Mouse (Mus musculus) heart, postnatal 0 days (tissue): Measurements from ENCODE around the gene Trim26. TPM values are rescaled to one million over a fixed set of nuclear protein-coding genes. Genes with fewer than 3 reads are reported as not detected.

ENCODE experiments used
- ATAC-seq: fragments of 200-750 bp; cut with Nextera tagmentation; 2 replicates; pipeline ENCODE4 v1.8.0; 2017; ENCODE audit warnings: low read depth, moderate number of reproducible peaks, moderate library complexity; ENCODE audit not compliant: insufficient read depth
- DNase-seq: peaks from one replicate; pipeline ENCODE4 v3.0.0-alpha.2; 2016; ENCODE audit warnings: low spot score
- H3K27ac ChIP-seq: fragments of 300-500 bp; sonication (generic); 2 replicates; pipeline ENCODE4 v1.5.1; 2014; ENCODE audit warnings: low read depth, mild to moderate bottlenecking
- H3K27me3 ChIP-seq: fragments of 300-500 bp; sonication (generic); 2 replicates; pipeline ENCODE4 v1.6.1; 2014; ENCODE audit warnings: low read length, mixed read lengths; ENCODE audit not compliant: control insufficient read depth, insufficient read depth
- H3K36me3 ChIP-seq: fragments of 300-500 bp; sonication (generic); replicated peaks from 2 replicates; pipeline ENCODE4 v1.6.1; 2014; ENCODE audit warnings: low read length, mixed read lengths; ENCODE audit not compliant: control insufficient read depth, insufficient read depth
- H3K4me1 ChIP-seq: fragments of 300-500 bp; sonication (generic); 2 replicates; pipeline ENCODE4 v1.6.1; 2014; ENCODE audit warnings: antibody characterized with exemption; ENCODE audit not compliant: control insufficient read depth, insufficient read depth
- H3K4me2 ChIP-seq: fragments of 300-500 bp; sonication (generic); 2 replicates; pipeline ENCODE4 v1.6.1; 2014; ENCODE audit warnings: low read depth, mild to moderate bottlenecking, low read length, moderate library complexity
- H3K4me3 ChIP-seq: fragments of 300-500 bp; sonication (generic); 2 replicates; pipeline ENCODE4 v1.5.1; 2014; ENCODE audit warnings: low read depth, low read length
- H3K9ac ChIP-seq: fragments of 300-500 bp; sonication (generic); replicated peaks from 2 replicates; pipeline ENCODE4 v1.6.1; 2014; ENCODE audit warnings: low read depth, low read length, mixed read lengths
- H3K9me3 ChIP-seq: fragments of 300-500 bp; sonication (generic); replicated peaks from 2 replicates; pipeline ENCODE4 v1.6.1; 2016; ENCODE audit warnings: low read length; ENCODE audit not compliant: control insufficient read depth
- CTCF ChIP-seq: IDR thresholded peaks from 2 replicates; pipeline ENCODE4 v1.5.1; 2016; ENCODE audit warnings: antibody characterized with exemption, control low read depth, low read depth
- EP300 ChIP-seq: IDR thresholded peaks from 2 replicates; pipeline ENCODE4 v1.6.1; 2016; ENCODE audit warnings: antibody characterized with exemption, low read depth
- WGBS: fragments of 180-500 bp; shearing (Covaris S2); extraction: QIAGEN DNeasy Blood & Tissue Kit; methylation state at CpG from one replicate; pipeline ENCODE4 v1.1.7; 2014; 5-methylcytosine and 5-hydroxymethylcytosine counted together
- polyA plus RNA-seq: library from polyadenylated mRNA; unstranded; fragments of >200 nt; fragmentation: Nextera tagmentation; extraction: Ambion mirVana; gene quantifications from 2 replicates; pipeline ENCODE4 v1.2.1, GENCODE M21; 2015
- total RNA-seq: library from RNA; depleted of rRNA; stranded (reverse); fragments of >200 nt; gene quantifications from 2 replicates; pipeline ENCODE4 v1.2.3, GENCODE M21; 2014; ENCODE audit warnings: low replicate concordance

Trim26 gene
- total and polyA plus RNA-seq, 2 experiments from 2014 or later, result 13.8 to 14.0 TPM

GRCm38 (mm10) chr17:36832694-36833093 lies 4.2 kb upstream of the Trim26 start:
- H3K9ac ChIP-seq, result no peak overlapping the region
- WGBS, result 47% methylated on average over 4 of the region's 4 CpGs
- TF ChIP-seq EP300 (no peak), CTCF (no peak)
- peaks cover 8% of the 10 kb centered on the region for H3K4me1 ChIP-seq
- DNase-seq (no peak), ATAC-seq (no peak)
- H3K27ac ChIP-seq, result no peak overlapping the region
- H3K4me2 ChIP-seq, result no peak overlapping the region
- no peaks in the 10 kb centered on the region for H3K36me3 ChIP-seq
- H3K27me3 ChIP-seq, result no peaks in the 10 kb centered on the region
- no peaks in the 10 kb centered on the region for H3K9me3 ChIP-seq
- no peak overlapping the region for H3K4me3 ChIP-seq

- 0 out of 2 replicates have a peak overlapping the region, but pooled peaks have one; percentile 26 for H3K9ac ChIP-seq
- WGBS, result 34% methylated on average over 12 of the region's 12 CpGs
- no peaks in the 10 kb centered on the region for H3K27me3 ChIP-seq
- peak; percentile 54 for DNase-seq
- H3K27ac ChIP-seq, result peak overlapping the region; percentile 93
- H3K4me3 ChIP-seq, result peak overlapping the region; percentile 69
- TF ChIP-seq EP300 (no peak), CTCF (peak; percentile 17)
- ATAC-seq, result no peak
- no peaks in the 10 kb centered on the region for H3K9me3 ChIP-seq
- peaks cover 8% of the 10 kb centered on the region for H3K4me1 ChIP-seq
- H3K4me2 ChIP-seq, result peak overlapping the region; percentile 69
- H3K36me3 ChIP-seq, result 0 out of 2 replicates have a peak, but pooled peaks cover 9% of the 10 kb centered on the region
Measured at GRCm38 (mm10) chr17:36835591-36836426, 1.1 kb upstream of the Trim26 start.

- Histone ChIP-seq H3K27ac (peak overlapping the region; percentile 93), H3K36me3 (0 out of 2 replicates have a peak, but pooled peaks cover 9% of the 10 kb centered on the region), H3K9me3 (no peaks in the 10 kb centered on the region), H3K4me1 (peaks cover 8% of the 10 kb centered on the region), H3K4me2 (peak overlapping the region; percentile 69), H3K4me3 (peak overlapping the region; percentile 69), H3K27me3 (no peaks in the 10 kb centered on the region), H3K9ac (peak overlapping the region; percentile 72)
- 17% methylated on average over 3 of the region's 3 CpGs for WGBS
- TF ChIP-seq EP300, result no peak
- TF ChIP-seq CTCF, result no peak
- ATAC-seq (no peak), DNase-seq (no peak)
Measured at GRCm38 (mm10) chr17:36836427-36836812, 514 bp upstream of the Trim26 start.

- Histone ChIP-seq H3K9ac (no peak overlapping the region), H3K27me3 (no peaks in the 10 kb centered on the region), H3K9me3 (no peaks in the 10 kb centered on the region), H3K4me3 (no peak overlapping the region), H3K27ac (no peak overlapping the region), H3K4me1 (peaks cover 12% of the 10 kb centered on the region), H3K4me2 (no peak overlapping the region), H3K36me3 (peaks cover 15% of the 10 kb centered on the region; the same call in 1 of the 2 replicates)
- TF ChIP-seq EP300 (no peak), CTCF (no peak)
- DNase-seq, result no peak
- ATAC-seq, result no peak
- WGBS, result 79% methylated on average over 5 of the region's 5 CpGs
Measured at GRCm38 (mm10) chr17:36839001-36839400, 2.1 kb downstream of the Trim26 start.

GRCm38 (mm10) chr17:36839931-36840330 lies 3.0 kb downstream of the Trim26 start:
- TF ChIP-seq CTCF (no peak), EP300 (no peak)
- WGBS, result 64% methylated on average over 3 of the region's 3 CpGs

GRCm38 (mm10) chr17:36840961-36841445 lies 4.1 kb downstream of the Trim26 start:
- Histone ChIP-seq H3K4me2 (no peak overlapping the region), H3K27ac (no peak overlapping the region), H3K9ac (no peak overlapping the region), H3K36me3 (peaks cover 15% of the 10 kb centered on the region; the same call in 1 of the 2 replicates), H3K4me3 (no peak overlapping the region), H3K27me3 (no peaks in the 10 kb centered on the region), H3K4me1 (peaks cover 23% of the 10 kb centered on the region), H3K9me3 (no peaks in the 10 kb centered on the region)
- ATAC-seq (no peak), DNase-seq (no peak)
- TF ChIP-seq CTCF (no peak), EP300 (no peak)

More at GRCm38 (mm10) chr17:36839931-36840330, 3.0 kb downstream of the Trim26 start:
- H3K9me3 ChIP-seq, result no peaks in the 10 kb centered on the region
- DNase-seq (no peak), ATAC-seq (no peak)
- H3K27ac ChIP-seq, result no peak overlapping the region
- peaks cover 15% of the 10 kb centered on the region; the same call in 1 of the 2 replicates for H3K36me3 ChIP-seq
- H3K9ac ChIP-seq, result no peak overlapping the region
- H3K4me1 ChIP-seq, result peaks cover 21% of the 10 kb centered on the region
- H3K4me3 ChIP-seq, result no peak overlapping the region
- no peak overlapping the region for H3K4me2 ChIP-seq
- H3K27me3 ChIP-seq, result no peaks in the 10 kb centered on the region
